21 mouse cellular contexts compared by ENCODE assay signal in the genomic region with DNA sequence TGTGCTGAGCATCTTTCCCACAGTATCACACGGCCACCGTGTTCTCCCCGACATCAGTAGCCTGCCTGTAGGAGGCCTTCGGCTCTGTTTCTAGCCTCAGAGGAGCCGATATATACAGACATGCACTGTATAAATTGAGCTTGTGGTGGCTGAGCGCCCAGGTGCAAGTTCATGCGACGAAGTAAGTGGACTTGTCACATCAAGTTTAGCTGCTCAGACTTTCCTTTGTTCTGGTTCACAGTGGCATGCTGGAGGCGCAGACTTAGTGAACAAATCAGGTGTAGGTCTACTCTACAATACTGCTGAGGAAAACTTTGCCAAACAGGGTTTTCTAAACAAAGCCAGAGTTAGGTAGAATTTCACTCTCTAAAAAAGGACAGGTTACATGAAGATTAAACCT. TPM values are rescaled to one million over a fixed set of nuclear protein-coding genes. Genes with fewer than 3 reads are reported as not detected.
DNase-seq lines count a peak whose midpoint lies in the region; ATAC-seq and TF ChIP-seq lines count a peak whose summit lies in the region.
"Had no signal": no experiment of that assay in that cellular context is flagged by ENCODE, and none has a peak within 500 bp of the region (broad histone marks: within the 10 kb centered on the region; RNA-seq: fewer than 3 reads in every experiment).

No protein-coding gene starts in this region.

- no peaks in the 10 kb centered on the region for H3K9me3 ChIP-seq in hindbrain, embryonic 13.5 days
- no peaks in the 10 kb centered on the region for H3K9me3 ChIP-seq in hindbrain, embryonic 12.5 days (replicated peaks)
- H3K9me3 ChIP-seq in embryonic facial prominence, embryonic 13.5 days, result no peaks in the 10 kb centered on the region
- H3K9me3 ChIP-seq: heart, embryonic 12.5 days; lung, embryonic 15.5 days had no signal

- no peaks in the 10 kb centered on the region for H3K27me3 ChIP-seq in hindbrain, embryonic 13.5 days
- H3K27me3 ChIP-seq in hindbrain, embryonic 12.5 days, result no peaks in the 10 kb centered on the region
- no peaks in the 10 kb centered on the region for H3K27me3 ChIP-seq in embryonic facial prominence, embryonic 13.5 days
- H3K27me3 ChIP-seq: heart, embryonic 12.5 days; lung, embryonic 15.5 days; Patski had no signal

- peak overlapping the region; percentile 40 for H3K27ac ChIP-seq in hindbrain, embryonic 13.5 days
- H3K27ac ChIP-seq in hindbrain, embryonic 12.5 days, result no peak overlapping the region
- H3K27ac ChIP-seq in embryonic facial prominence, embryonic 13.5 days, result peak overlapping the region; percentile 63; the same call in 1 of the 2 replicates
- H3K27ac ChIP-seq: gastrocnemius, adult 2 months; hindbrain, postnatal 0 days; lung, embryonic 15.5 days had no signal

- peaks cover 22% of the 10 kb centered on the region for H3K4me1 ChIP-seq in hindbrain, embryonic 13.5 days (replicated peaks)
- peaks cover 6% of the 10 kb centered on the region; the same call in 1 of the 2 replicates for H3K4me1 ChIP-seq in hindbrain, embryonic 12.5 days
- H3K4me1 ChIP-seq in embryonic facial prominence, embryonic 13.5 days, result peaks cover 12% of the 10 kb centered on the region

- peak; percentile 55 for DNase-seq in brain, embryonic 14.5 days (ENCODE audit: low read depth)
- peak; percentile 35 for DNase-seq in retina, embryonic 14.5 days (ENCODE audit: low spot score)
- no peak for DNase-seq in layer of hippocampus, postnatal 14 days (ENCODE audit: low spot score in 2 of 2)
- DNase-seq in gastrocnemius, postnatal 4 days (ENCODE audit: low spot score in 2 of 2), result no peak
- DNase-seq: adrenal gland, postnatal 14 days; cerebellum, adult 2 months; gastrocnemius, adult 2 months; heart, postnatal 36 days; kidney, adult 18-20 months; kidney, postnatal 14 days; midbrain, embryonic 14.5 days; thymus, postnatal 14 days had no signal

- H3K9ac ChIP-seq in hindbrain, embryonic 13.5 days, result no peak overlapping the region
- H3K9ac ChIP-seq in hindbrain, embryonic 12.5 days, result no peak overlapping the region
- no peak overlapping the region for H3K9ac ChIP-seq in embryonic facial prominence, embryonic 13.5 days
- H3K9ac ChIP-seq: heart, embryonic 12.5 days; lung, embryonic 15.5 days had no signal

- H3K4me3 ChIP-seq in hindbrain, embryonic 13.5 days, result no peak overlapping the region
- H3K4me3 ChIP-seq in hindbrain, embryonic 12.5 days, result no peak overlapping the region
- no peak overlapping the region for H3K4me3 ChIP-seq in embryonic facial prominence, embryonic 13.5 days
- H3K4me3 ChIP-seq: gastrocnemius, adult 2 months; heart, embryonic 12.5 days; lung, embryonic 15.5 days had no signal

- TF ChIP-seq CTCF in brain, embryonic 14.5 days (IDR thresholded peaks at IDR 0.05; ENCODE audit: borderline replicate concordance, extremely low read depth, insufficient read depth, insufficient read length), result no peak

- no peak for TF ChIP-seq POLR2A in brain, embryonic 14.5 days (IDR thresholded peaks at IDR 0.05; ENCODE audit: borderline replicate concordance, extremely low read depth, insufficient read depth, insufficient read length, poor library complexity, severe bottlenecking)

- ATAC-seq in hindbrain, embryonic 13.5 days (ENCODE audit: low FRiP score), result no peak
- ATAC-seq in hindbrain, embryonic 12.5 days (ENCODE audit: low FRiP score), result no peak
- ATAC-seq in embryonic facial prominence, embryonic 13.5 days (ENCODE audit: insufficient number of reproducible peaks, insufficient read depth, low FRiP score, low TSS enrichment, low read depth), result peak; percentile 52; the same call in 1 of the 2 replicates
- ATAC-seq: activated CD4-positive, CD25-positive, alpha-beta regulatory T cell, adult 4 months; hindbrain, postnatal 0 days; Patski had no signal

- H3K4me2 ChIP-seq in hindbrain, embryonic 13.5 days, result no peak overlapping the region
- H3K4me2 ChIP-seq in hindbrain, embryonic 12.5 days (replicated peaks), result no peak overlapping the region
- no peak overlapping the region for H3K4me2 ChIP-seq in embryonic facial prominence, embryonic 13.5 days
- H3K4me2 ChIP-seq: heart, embryonic 12.5 days; liver, embryonic 11.5 days; lung, embryonic 15.5 days had no signal

- 74% methylated on average over 9 of the region's 9 CpGs for WGBS in hindbrain, embryonic 13.5 days
- WGBS in hindbrain, embryonic 12.5 days, result 69% methylated on average over 9 of the region's 9 CpGs
- WGBS in embryonic facial prominence, embryonic 13.5 days, result 54% methylated on average over 9 of the region's 9 CpGs

- H3K36me3 ChIP-seq in hindbrain, embryonic 13.5 days, result no peaks in the 10 kb centered on the region
- H3K36me3 ChIP-seq in hindbrain, embryonic 12.5 days, result no peaks in the 10 kb centered on the region
- H3K36me3 ChIP-seq in embryonic facial prominence, embryonic 13.5 days, result no peaks in the 10 kb centered on the region

RNA-seq across cellular contexts. Expression of a gene that starts 13.5 kb away (rescaled TPM):
- polyA plus RNA-seq in hindbrain, embryonic 13.5 days (2015; fragmentation: Nextera tagmentation; extraction: Ambion mirVana), result 37.6 and 38.4 TPM in 2 replicates
- polyA plus RNA-seq in hindbrain, embryonic 12.5 days (2016; fragmentation: Nextera tagmentation; extraction: Ambion mirVana), result 33.9 and 39.6 TPM in 2 replicates
- polyA plus RNA-seq in brain, embryonic 14.5 days (2012; rRNA removed), result 23.4 and 26.9 TPM in 2 replicates
- 20.6 and 26.0 TPM in 2 replicates for polyA plus RNA-seq in embryonic facial prominence, embryonic 13.5 days (2015; fragmentation: Nextera tagmentation; extraction: Ambion mirVana)
- 10 to 100 TPM; 31.6 to 33.7 TPM for total RNA-seq in layer of hippocampus, postnatal 14 days (2021)
- 10 to 100 TPM; 20.3 to 20.6 TPM for total RNA-seq in gastrocnemius, postnatal 4 days (2021)

RNA-seq across cellular contexts. Expression of a gene that starts 39.9 kb away (rescaled TPM):
- 291 and 315 TPM in 2 replicates for polyA plus RNA-seq in hindbrain, embryonic 13.5 days (2015; fragmentation: Nextera tagmentation; extraction: Ambion mirVana)
- 448 and 466 TPM in 2 replicates for polyA plus RNA-seq in hindbrain, embryonic 12.5 days (2016; fragmentation: Nextera tagmentation; extraction: Ambion mirVana)
- 108 and 152 TPM in 2 replicates for polyA plus RNA-seq in brain, embryonic 14.5 days (2012; rRNA removed)
- polyA plus RNA-seq in embryonic facial prominence, embryonic 13.5 days (2015; fragmentation: Nextera tagmentation; extraction: Ambion mirVana), result 725 and 760 TPM in 2 replicates
- 10 to 100 TPM; 49.5 to 53.1 TPM for total RNA-seq in layer of hippocampus, postnatal 14 days (2021)
- 100 to 1,000 TPM; 185 to 210 TPM for total RNA-seq in gastrocnemius, postnatal 4 days (2021)

Comparison
In these comparisons a context has a peak if more than half of its experiments do, and no peak if none do; other contexts are left out.
1. DNase-seq: peak in brain, embryonic 14.5 days (single experiment) and retina, embryonic 14.5 days (single experiment); none in layer of hippocampus, postnatal 14 days (0 of 2) and gastrocnemius, postnatal 4 days (0 of 2).